ENCODE assay signal across 9 mouse cellular contexts in genomic region chr14:121566794-121567201, GRCm38 (mm10).
DNase-seq lines count a peak whose midpoint lies in the region; ATAC-seq and TF ChIP-seq lines count a peak whose summit lies in the region.
"Had no signal": no experiment of that assay in that cellular context is flagged by ENCODE, and none has a peak within 500 bp of the region (broad histone marks: within the 10 kb centered on the region; RNA-seq: fewer than 3 reads in every experiment).

No protein-coding gene starts in this region.

- peak; percentile 24 for DNase-seq in left cerebral cortex, adult 11 months (ENCODE audit: low spot score)
- DNase-seq in left cerebral cortex, postnatal 4 days: no peak
- DNase-seq in limb, embryonic 14.5 days (ENCODE audit: low spot score): no peak
- DNase-seq in adrenal gland, postnatal 25 days: no peak
- no peak for DNase-seq in cerebellum, postnatal 36 days
- no peak for DNase-seq in adipocyte (ENCODE audit: low spot score)
- DNase-seq: adrenal gland, postnatal 14 days had no signal

- no peaks in the 10 kb centered on the region for H3K9me3 ChIP-seq in hindbrain, embryonic 15.5 days
- no peaks in the 10 kb centered on the region for H3K9me3 ChIP-seq in limb, embryonic 14.5 days (ENCODE audit: control insufficient read depth, low read length)
- H3K9me3 ChIP-seq in stomach, embryonic 14.5 days (ENCODE audit: control insufficient read depth, low read depth, low read length): no peaks in the 10 kb centered on the region

- H3K9ac ChIP-seq in hindbrain, embryonic 15.5 days: no peak overlapping the region
- H3K9ac ChIP-seq in limb, embryonic 14.5 days (ENCODE audit: low read depth, low read length, severe bottlenecking): no peak overlapping the region
- H3K9ac ChIP-seq in stomach, embryonic 14.5 days (replicated peaks; ENCODE audit: low read depth, low read length): no peak overlapping the region

- H3K27ac ChIP-seq in hindbrain, embryonic 15.5 days (replicated peaks): no peak overlapping the region
- H3K27ac ChIP-seq in limb, embryonic 14.5 days (replicated peaks; ENCODE audit: low read depth, low read length): no peak overlapping the region
- no peak overlapping the region for H3K27ac ChIP-seq in stomach, embryonic 14.5 days (ENCODE audit: low read length)

- H3K36me3 ChIP-seq in hindbrain, embryonic 15.5 days: peaks cover 3% of the 10 kb centered on the region; the same call in 1 of the 2 replicates
- H3K36me3 ChIP-seq in limb, embryonic 14.5 days (ENCODE audit: control insufficient read depth, insufficient read depth, low read length): no peaks in the 10 kb centered on the region
- H3K36me3 ChIP-seq in stomach, embryonic 14.5 days (ENCODE audit: control insufficient read depth, insufficient read depth, low read length): no peaks in the 10 kb centered on the region

- H3K4me1 ChIP-seq in hindbrain, embryonic 15.5 days (replicated peaks): peaks cover 26% of the 10 kb centered on the region
- peaks cover 18% of the 10 kb centered on the region for H3K4me1 ChIP-seq in limb, embryonic 14.5 days (ENCODE audit: control insufficient read depth, insufficient read depth, low read length)
- no peaks in the 10 kb centered on the region for H3K4me1 ChIP-seq in stomach, embryonic 14.5 days (ENCODE audit: control insufficient read depth, insufficient read depth, low read length)

- WGBS in hindbrain, embryonic 15.5 days: 13% methylated on average over 9 of the region's 9 CpGs
- WGBS in limb, embryonic 14.5 days: 48% methylated on average over 9 of the region's 9 CpGs
- WGBS in stomach, embryonic 14.5 days: 43% methylated on average over 9 of the region's 9 CpGs

- TF ChIP-seq POLR2A in limb, embryonic 14.5 days (IDR thresholded peaks at IDR 0.05; ENCODE audit: borderline replicate concordance, extremely low read depth, insufficient read depth, insufficient read length): no peak

- ATAC-seq in hindbrain, embryonic 15.5 days (ENCODE audit: low FRiP score, low read depth): 0 out of 2 replicates have a peak, but pooled peaks have one; percentile 29
- ATAC-seq in limb, embryonic 14.5 days (ENCODE audit: low FRiP score, low read depth): 0 out of 2 replicates have a peak, but pooled peaks have one; percentile 51
- ATAC-seq in stomach, embryonic 14.5 days (ENCODE audit: insufficient number of reproducible peaks, insufficient read depth, low FRiP score, low read depth): 0 out of 2 replicates have a peak, but pooled peaks have one; percentile 37

- intact Hi-C loops in left cerebral cortex, postnatal 4 days (cut with DNase I): no loop called here

- no peak overlapping the region for H3K4me3 ChIP-seq in hindbrain, embryonic 15.5 days
- H3K4me3 ChIP-seq in limb, embryonic 14.5 days (replicated peaks; ENCODE audit: low read length): no peak overlapping the region
- H3K4me3 ChIP-seq in stomach, embryonic 14.5 days (ENCODE audit: low read depth, low read length): no peak overlapping the region

- H3K4me2 ChIP-seq in hindbrain, embryonic 15.5 days: no peak overlapping the region
- no peak overlapping the region for H3K4me2 ChIP-seq in limb, embryonic 14.5 days (replicated peaks; ENCODE audit: low read depth, low read length, severe bottlenecking)
- H3K4me2 ChIP-seq in stomach, embryonic 14.5 days (replicated peaks; ENCODE audit: low read depth, low read length): no peak overlapping the region

- H3K27me3 ChIP-seq in hindbrain, embryonic 15.5 days: no peaks in the 10 kb centered on the region
- no peaks in the 10 kb centered on the region for H3K27me3 ChIP-seq in limb, embryonic 14.5 days (ENCODE audit: control insufficient read depth, insufficient read depth, low read length)
- no peaks in the 10 kb centered on the region for H3K27me3 ChIP-seq in stomach, embryonic 14.5 days (ENCODE audit: control insufficient read depth, insufficient read depth, low read length)
